Mouse (Mus musculus) midbrain, postnatal 0 days (tissue): Measurements from ENCODE around the gene Boc. TPM values are rescaled to one million over a fixed set of nuclear protein-coding genes. Genes with fewer than 3 reads are reported as not detected.
A peak's percentile ranks its signal among the peaks of the same experiment; 100 is the strongest.

Experiments
- ATAC-seq: fragments of 200-750 bp; cut with Nextera tagmentation; 2 replicates; pipeline ENCODE4 v1.8.0; 2017; ENCODE audit warnings: moderate number of reproducible peaks, mild to moderate bottlenecking, moderate TSS enrichment, moderate library complexity; ENCODE audit not compliant: low FRiP score
- DNase-seq: peaks from one replicate; pipeline ENCODE4 v3.0.0-alpha.2; 2015; ENCODE audit warnings: low spot score
- H3K27ac ChIP-seq: fragments of 300-500 bp; sonication (generic); 2 replicates; pipeline ENCODE4 v1.5.1; 2014; ENCODE audit warnings: low read depth, mild to moderate bottlenecking, low read length, mixed read lengths
- H3K27me3 ChIP-seq: fragments of 300-500 bp; sonication (generic); 2 replicates; pipeline ENCODE4 v1.6.1; 2014; ENCODE audit warnings: low read length, control low read depth, mixed read lengths; ENCODE audit not compliant: insufficient read depth
- H3K36me3 ChIP-seq: fragments of 300-500 bp; sonication (generic); 2 replicates; pipeline ENCODE4 v1.6.1; 2014; ENCODE audit warnings: low read length, control low read depth, mixed read lengths; ENCODE audit not compliant: insufficient read depth
- H3K4me1 ChIP-seq: fragments of 300-500 bp; sonication (generic); 2 replicates; pipeline ENCODE4 v1.6.1; 2014; ENCODE audit warnings: mild to moderate bottlenecking, control low read depth, antibody characterized with exemption, low read length, mixed read lengths; ENCODE audit not compliant: insufficient read depth
- H3K4me2 ChIP-seq: fragments of 300-500 bp; sonication (generic); 2 replicates; pipeline ENCODE4 v1.6.1; 2014; ENCODE audit warnings: low read depth, mild to moderate bottlenecking, low read length, mixed read lengths; ENCODE audit not compliant: poor library complexity, severe bottlenecking
- H3K4me3 ChIP-seq: fragments of 300-500 bp; sonication (generic); 2 replicates; pipeline ENCODE4 v1.5.1; 2014; ENCODE audit warnings: low read depth, mild to moderate bottlenecking, low read length, moderate library complexity
- H3K9ac ChIP-seq: fragments of 300-500 bp; sonication (generic); replicated peaks from 2 replicates; pipeline ENCODE4 v1.6.1; 2014; ENCODE audit warnings: mild to moderate bottlenecking, low read length, moderate library complexity, mixed read lengths; ENCODE audit not compliant: poor library complexity, severe bottlenecking
- H3K9me3 ChIP-seq: fragments of 300-500 bp; sonication (generic); 2 replicates; pipeline ENCODE4 v1.6.1; 2016; ENCODE audit warnings: low read length, control low read depth
- CTCF ChIP-seq: IDR thresholded peaks from 2 replicates; pipeline ENCODE4 v1.5.1; 2016; ENCODE audit warnings: antibody characterized with exemption, mild to moderate bottlenecking
- WGBS: fragments of 180-500 bp; shearing (Covaris S2); extraction: QIAGEN DNeasy Blood & Tissue Kit; methylation state at CpG from one replicate; pipeline ENCODE4 v1.1.7; 2014; 5-methylcytosine and 5-hydroxymethylcytosine counted together
- polyA plus RNA-seq: library from polyadenylated mRNA; unstranded; fragments of >200 nt; fragmentation: Nextera tagmentation; extraction: Ambion mirVana; gene quantifications from 2 replicates; pipeline ENCODE4 v1.2.1, GENCODE M21; 2015
- total RNA-seq: library from RNA; depleted of rRNA; stranded (reverse); fragments of >200 nt; gene quantifications from 2 replicates; pipeline ENCODE4 v1.2.3, GENCODE M21; 2014

Boc gene
- total and polyA plus RNA-seq, 2 experiments from 2014 or later = 2.7 to 24.9 TPM

DNA sequence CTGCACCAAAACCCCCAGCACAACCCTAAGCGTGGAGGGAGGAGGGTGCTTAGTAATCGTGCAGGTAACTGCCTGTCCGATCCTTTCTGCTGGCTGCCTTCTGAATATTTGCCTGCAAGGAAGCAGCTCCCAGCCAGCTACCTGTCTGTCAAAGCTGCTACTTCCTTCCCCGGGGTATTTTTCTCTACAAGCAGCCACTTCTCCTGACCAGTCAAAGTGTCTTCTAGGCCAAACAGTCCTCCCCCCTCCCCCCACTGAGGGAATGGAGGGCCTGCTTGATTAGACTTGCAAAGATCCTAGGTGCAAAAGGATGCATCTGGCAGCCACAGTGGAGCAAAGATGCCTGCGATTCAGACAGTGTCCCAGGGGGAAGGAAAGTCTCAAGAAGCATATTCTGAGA, 7.9 kb downstream of the Boc start:
- H3K4me2 ChIP-seq = 0 out of 2 replicates have a peak overlapping the region, but pooled peaks have one; percentile 15
- TF ChIP-seq CTCF = no peak
- no peak overlapping the region for H3K4me3 ChIP-seq
- no peaks in the 10 kb centered on the region for H3K27me3 ChIP-seq
- H3K27ac ChIP-seq = peak overlapping the region; percentile 32; the same call in 1 of the 2 replicates
- H3K9me3 ChIP-seq = no peaks in the 10 kb centered on the region
- DNase-seq (no peak), ATAC-seq (no peak)
- no peaks in the 10 kb centered on the region for H3K36me3 ChIP-seq
- H3K4me1 ChIP-seq = peaks cover 16% of the 10 kb centered on the region
- no peak overlapping the region for H3K9ac ChIP-seq
- 14% methylated on average over 5 of the region's 5 CpGs for WGBS

DNA sequence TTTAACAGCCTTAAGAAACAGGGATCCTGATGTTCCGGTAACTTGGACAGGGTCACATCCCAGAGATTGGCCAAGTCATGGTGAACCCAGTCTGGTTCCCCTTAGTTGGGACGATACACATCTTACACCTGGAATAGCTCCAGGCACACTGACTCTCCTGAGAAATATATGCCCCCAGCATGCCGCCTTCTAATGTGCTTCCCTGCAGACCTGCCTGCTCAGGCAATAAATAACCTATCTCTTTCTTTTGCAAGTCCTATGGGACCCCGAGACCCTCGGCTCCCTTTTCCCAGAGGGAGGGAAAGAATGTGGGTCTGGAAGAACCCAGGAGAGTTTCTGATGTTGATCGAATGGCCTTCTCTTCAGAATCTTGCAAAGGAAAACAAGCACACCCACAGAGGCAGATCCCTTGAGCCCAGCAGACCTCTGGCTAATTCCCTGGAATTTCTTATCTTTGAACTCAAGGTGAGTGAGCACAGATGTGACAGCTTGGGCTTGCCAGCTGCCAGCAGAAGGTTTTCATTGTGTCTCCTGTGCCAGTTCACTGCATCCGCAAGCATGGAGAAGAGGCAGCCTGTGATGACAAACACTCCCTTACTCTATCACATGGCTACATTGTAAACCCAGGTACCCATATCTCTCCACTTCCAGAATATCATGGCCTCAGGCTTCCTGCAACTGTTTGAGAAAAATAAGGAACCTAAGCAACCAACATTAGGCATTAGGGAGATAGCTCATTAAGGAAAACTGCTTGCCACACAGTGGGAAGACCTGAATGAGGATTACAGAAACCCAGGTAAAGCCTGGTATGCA, 8.6 kb downstream of the Boc start:
- 42% methylated on average over 7 of the region's 7 CpGs for WGBS
- no peaks in the 10 kb centered on the region for H3K27me3 ChIP-seq
- peaks cover 16% of the 10 kb centered on the region for H3K4me1 ChIP-seq
- no peak overlapping the region for H3K4me2 ChIP-seq
- 0 out of 2 replicates have a peak overlapping the region, but pooled peaks have one; percentile 19 for H3K9ac ChIP-seq
- no peak for TF ChIP-seq CTCF
- no peaks in the 10 kb centered on the region for H3K36me3 ChIP-seq
- no peaks in the 10 kb centered on the region for H3K9me3 ChIP-seq
- DNase-seq = no peak
- peak overlapping the region; percentile 32; the same call in 1 of the 2 replicates for H3K27ac ChIP-seq
- ATAC-seq = peak; percentile 29; the same call in 1 of the 2 replicates
- H3K4me3 ChIP-seq = no peak overlapping the region

- WGBS = 75% methylated on average over 6 of the region's 6 CpGs
- Histone ChIP-seq H3K9me3 (no peaks in the 10 kb centered on the region), H3K4me2 (no peak overlapping the region), H3K4me3 (no peak overlapping the region), H3K27me3 (no peaks in the 10 kb centered on the region), H3K9ac (no peak overlapping the region), H3K36me3 (no peaks in the 10 kb centered on the region), H3K4me1 (peaks cover 16% of the 10 kb centered on the region), H3K27ac (no peak overlapping the region)
- DNase-seq (no peak), ATAC-seq (no peak)
- no peak for TF ChIP-seq CTCF
Observed at GRCm38 (mm10) chr16:44549381-44549780, 9.3 kb downstream of the Boc start.

DNA sequence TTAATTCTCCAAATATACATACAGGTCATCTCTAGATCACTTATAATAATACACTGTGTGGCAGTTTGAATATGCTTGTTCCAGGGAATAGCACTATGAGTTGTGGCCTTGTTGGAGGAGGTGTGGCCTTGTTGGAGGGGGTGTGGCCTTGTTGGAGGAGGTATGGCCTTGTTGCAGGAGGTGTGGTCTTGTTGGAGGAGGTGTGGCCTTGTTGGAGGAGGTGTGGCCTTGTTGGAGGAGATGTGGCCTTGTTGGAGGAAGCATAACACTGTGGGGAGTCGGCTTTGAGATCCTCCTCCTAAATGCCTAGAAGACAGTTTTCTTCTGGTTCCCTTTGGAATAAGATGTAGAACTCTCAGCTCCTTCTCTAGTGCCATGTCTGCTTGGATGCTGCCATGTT, 10.7 kb downstream of the Boc start:
- Histone ChIP-seq H3K36me3 (no peaks in the 10 kb centered on the region), H3K4me3 (no peak overlapping the region), H3K9me3 (no peaks in the 10 kb centered on the region), H3K27ac (no peak overlapping the region), H3K9ac (no peak overlapping the region), H3K4me1 (peaks cover 20% of the 10 kb centered on the region), H3K27me3 (no peaks in the 10 kb centered on the region), H3K4me2 (no peak overlapping the region)
- ATAC-seq (no peak), DNase-seq (no peak)
- 71% methylated on average over 1 of the region's 1 CpGs for WGBS
- TF ChIP-seq CTCF = no peak

DNA sequence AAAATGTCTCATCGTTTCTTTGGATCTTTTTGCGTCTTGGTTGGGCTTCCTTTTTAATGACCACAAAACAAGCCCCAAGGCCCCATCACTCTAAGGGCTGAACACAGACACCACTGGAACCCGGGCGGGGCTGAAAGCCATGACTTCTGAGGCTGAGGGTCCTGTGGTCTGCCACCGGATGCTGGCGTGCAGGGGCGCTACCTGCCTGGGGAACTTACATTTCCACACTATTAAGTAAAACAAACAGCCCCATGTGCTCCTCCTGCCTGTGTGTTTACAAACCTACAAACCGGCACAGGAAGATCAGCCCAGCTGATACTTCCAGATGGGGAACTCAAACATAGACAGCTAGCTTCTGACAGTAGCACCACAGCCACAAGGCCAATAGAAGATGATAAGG, 11.9 kb downstream of the Boc start:
- Histone ChIP-seq H3K9ac (no peak overlapping the region), H3K4me3 (no peak overlapping the region), H3K27me3 (no peaks in the 10 kb centered on the region), H3K4me2 (no peak overlapping the region), H3K36me3 (no peaks in the 10 kb centered on the region), H3K4me1 (peaks cover 22% of the 10 kb centered on the region), H3K27ac (no peak overlapping the region), H3K9me3 (no peaks in the 10 kb centered on the region)
- ATAC-seq (no peak), DNase-seq (no peak)
- 66% methylated on average over 8 of the region's 8 CpGs for WGBS
- no peak for TF ChIP-seq CTCF

DNA sequence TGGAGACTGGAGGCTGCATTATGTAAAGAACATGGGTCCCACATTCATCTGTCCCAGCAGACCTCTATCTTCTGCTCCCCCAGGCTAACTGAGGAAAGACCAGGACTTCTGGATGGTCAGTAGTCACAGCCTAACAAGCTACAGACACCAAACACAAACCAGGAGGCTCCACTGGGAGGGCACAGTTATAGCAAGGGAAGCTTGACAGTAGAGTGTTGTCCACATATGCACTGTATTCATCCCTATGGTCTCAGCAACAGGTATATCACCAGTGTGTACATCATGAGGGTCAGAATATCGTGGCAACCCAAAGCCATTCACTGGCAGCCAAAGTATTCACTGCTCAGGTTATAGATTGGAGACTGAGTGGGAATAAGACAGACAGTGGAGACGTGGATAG, 12.8 kb downstream of the Boc start:
- H3K27me3 ChIP-seq = no peaks in the 10 kb centered on the region
- no peaks in the 10 kb centered on the region for H3K9me3 ChIP-seq
- H3K4me3 ChIP-seq = no peak overlapping the region
- H3K27ac ChIP-seq = no peak overlapping the region
- ATAC-seq = no peak
- H3K4me2 ChIP-seq = no peak overlapping the region
- TF ChIP-seq CTCF = no peak
- H3K9ac ChIP-seq = no peak overlapping the region
- no peaks in the 10 kb centered on the region for H3K36me3 ChIP-seq
- no peak for DNase-seq
- WGBS = 62% methylated on average over 2 of the region's 2 CpGs
- H3K4me1 ChIP-seq = peaks cover 23% of the 10 kb centered on the region
